Mouse (Mus musculus): ENCODE data around the gene Gpi1. TPM values are rescaled to one million over a fixed set of nuclear protein-coding genes. Genes with fewer than 3 reads are reported as not detected.

Gene Gpi1
- polyA plus RNA-seq, 1 experiment: 244 TPM

DNA sequence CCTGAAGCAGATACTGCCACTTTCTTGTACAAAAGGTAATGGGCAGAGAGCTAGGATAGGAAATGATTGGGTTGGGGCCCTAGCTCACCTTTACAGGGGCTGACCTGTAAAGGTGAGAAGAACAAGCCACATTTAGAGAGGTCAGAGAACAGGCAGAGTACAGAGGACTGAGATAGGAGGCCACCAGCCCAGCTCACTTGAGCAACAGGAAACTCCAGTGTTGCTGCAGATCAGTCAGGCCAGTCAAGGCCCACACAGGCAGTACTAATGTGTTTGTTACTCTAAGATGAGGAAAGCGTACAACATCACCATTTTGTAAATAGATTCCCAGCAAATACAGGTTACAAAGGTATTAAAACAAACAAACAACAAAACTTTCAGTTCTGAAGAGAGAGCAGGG lies 25.8 kb upstream of the Gpi1 start:
- Histone ChIP-seq H3K27ac (ENCODE audit: insufficient read depth, low read length) (no peak overlapping the region), H3K4me3 (ENCODE audit: insufficient read depth, low read length) (no peak overlapping the region), H3K4me1 (ENCODE audit: control insufficient read depth, insufficient read depth, low read length) (no peaks in the 10 kb centered on the region)
- TF ChIP-seq POLR2A (IDR thresholded peaks at IDR 0.05; ENCODE audit: low read depth, low read length): no peak
- TF ChIP-seq CTCF (IDR thresholded peaks at IDR 0.05; ENCODE audit: borderline replicate concordance, insufficient read depth, low read length): no peak

DNA sequence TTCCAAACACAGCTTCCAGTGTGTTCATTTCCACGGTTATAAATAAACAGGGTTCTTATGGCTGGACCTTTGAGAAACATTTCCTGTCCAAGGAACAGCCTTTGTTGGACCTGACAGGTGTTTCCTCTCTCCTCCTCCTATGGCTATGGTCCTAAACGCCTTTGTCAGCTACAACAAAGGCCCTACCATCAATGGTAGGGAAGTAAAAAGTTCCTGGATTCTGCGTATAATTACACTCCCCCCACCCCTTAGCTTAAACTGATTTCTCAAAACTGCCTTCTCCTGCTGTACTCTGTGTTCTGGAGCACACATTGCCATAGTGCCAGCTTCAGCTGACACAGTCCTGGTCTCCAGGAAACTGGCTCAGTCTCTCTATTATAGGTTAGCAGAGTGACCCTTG lies 25.0 kb upstream of the Gpi1 start:
- Histone ChIP-seq H3K27ac (ENCODE audit: insufficient read depth, low read length) (no peak overlapping the region), H3K4me3 (ENCODE audit: insufficient read depth, low read length) (no peak overlapping the region), H3K4me1 (ENCODE audit: control insufficient read depth, insufficient read depth, low read length) (no peaks in the 10 kb centered on the region)
- TF ChIP-seq CTCF (IDR thresholded peaks at IDR 0.05; ENCODE audit: borderline replicate concordance, insufficient read depth, low read length) (no peak), POLR2A (IDR thresholded peaks at IDR 0.05; ENCODE audit: low read depth, low read length) (no peak)

DNA sequence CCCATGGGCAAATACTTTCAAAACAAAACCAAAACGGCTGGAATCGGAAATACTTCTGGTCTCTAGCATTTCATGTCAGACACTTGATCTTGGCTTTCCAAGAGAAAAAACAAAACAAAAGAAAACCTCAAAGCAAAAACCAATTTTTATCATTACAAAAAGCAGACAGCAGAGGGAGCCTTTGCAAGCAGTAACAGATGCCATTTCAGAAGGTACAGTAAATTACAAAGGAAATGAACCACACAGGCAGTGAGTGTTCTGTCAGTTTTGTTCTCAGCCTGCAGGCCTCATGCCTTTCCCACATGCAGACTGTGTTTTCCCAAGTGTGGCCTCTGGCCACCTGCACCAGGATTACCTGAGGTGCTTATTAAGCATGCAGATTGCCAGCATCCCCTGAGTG lies 21.9 kb upstream of the Gpi1 start:
- no peak for TF ChIP-seq CTCF (IDR thresholded peaks at IDR 0.05; ENCODE audit: borderline replicate concordance, insufficient read depth, low read length)
- no peak for TF ChIP-seq POLR2A (IDR thresholded peaks at IDR 0.05; ENCODE audit: low read depth, low read length)
- Histone ChIP-seq H3K27ac (ENCODE audit: insufficient read depth, low read length) (no peak overlapping the region), H3K4me1 (ENCODE audit: control insufficient read depth, insufficient read depth, low read length) (no peaks in the 10 kb centered on the region), H3K4me3 (ENCODE audit: insufficient read depth, low read length) (no peak overlapping the region)

DNA sequence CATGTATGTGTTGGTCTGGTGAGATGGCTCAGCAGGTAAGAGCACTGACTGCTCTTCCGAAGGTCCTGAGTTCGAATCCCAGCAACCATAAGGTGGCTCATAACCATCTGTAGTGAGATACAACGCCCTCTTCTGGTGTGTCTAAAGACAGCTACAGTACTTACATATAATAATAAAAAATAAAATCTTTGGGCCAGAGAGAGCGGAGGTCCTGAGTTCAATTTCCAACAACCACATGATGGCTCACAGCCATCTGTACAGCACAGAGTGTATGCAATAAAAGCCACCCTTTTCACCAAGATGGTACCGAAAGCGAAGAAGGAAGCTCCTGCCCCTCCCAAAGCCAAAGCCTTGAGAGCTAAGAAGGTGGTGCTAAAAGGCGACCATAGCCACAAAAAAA lies 20.6 kb upstream of the Gpi1 start, which contains the start of gene Gm6096:
TSS of gene Gm6096 (plus strand) at position 301 of the 400 bp plus-strand sequence.
- TF ChIP-seq POLR2A (IDR thresholded peaks at IDR 0.05; ENCODE audit: low read depth, low read length): no peak
- Histone ChIP-seq H3K4me1 (ENCODE audit: control insufficient read depth, insufficient read depth, low read length) (no peaks in the 10 kb centered on the region), H3K27ac (ENCODE audit: insufficient read depth, low read length) (no peak within 1 kb of the TSS), H3K4me3 (ENCODE audit: insufficient read depth, low read length) (no peak within 1 kb of the TSS)

DNA sequence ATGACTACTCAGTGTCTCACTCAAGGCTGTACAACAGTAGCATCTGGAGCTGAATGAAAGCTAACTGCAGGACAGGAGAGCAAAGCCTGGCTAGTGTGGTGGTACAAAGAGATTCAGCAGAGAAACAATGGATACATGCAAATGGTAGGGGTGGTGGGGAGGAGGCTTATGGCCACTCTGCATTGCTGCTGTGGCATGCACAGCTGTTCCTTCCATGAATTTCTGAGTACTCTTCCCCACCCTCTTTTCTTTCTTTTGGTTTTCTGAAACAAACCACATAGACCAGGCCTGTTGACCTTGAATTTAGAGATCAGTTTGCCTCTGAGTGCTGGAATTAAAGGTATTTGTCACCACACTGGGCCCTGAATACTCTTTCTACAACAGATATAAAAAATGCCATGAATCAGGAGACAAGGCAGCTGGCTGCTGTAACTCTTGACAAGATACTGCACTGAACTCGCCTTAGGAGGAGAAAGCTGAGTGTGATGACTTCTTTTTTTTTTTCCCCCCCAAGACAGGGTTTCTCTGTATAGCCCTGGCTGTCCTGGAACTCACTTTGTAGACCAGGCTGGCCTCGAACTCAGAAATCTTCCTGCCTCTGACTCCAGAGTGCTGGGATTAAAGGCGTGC lies 16.8 kb upstream of the Gpi1 start:
- H3K4me1 ChIP-seq (ENCODE audit: control insufficient read depth, insufficient read depth, low read length): no peaks in the 10 kb centered on the region
- H3K27ac ChIP-seq (ENCODE audit: insufficient read depth, low read length): no peak overlapping the region
- TF ChIP-seq CTCF (IDR thresholded peaks at IDR 0.05; ENCODE audit: borderline replicate concordance, insufficient read depth, low read length) (no peak), POLR2A (IDR thresholded peaks at IDR 0.05; ENCODE audit: low read depth, low read length) (no peak)
- H3K4me3 ChIP-seq (ENCODE audit: insufficient read depth, low read length): no peak overlapping the region

DNA sequence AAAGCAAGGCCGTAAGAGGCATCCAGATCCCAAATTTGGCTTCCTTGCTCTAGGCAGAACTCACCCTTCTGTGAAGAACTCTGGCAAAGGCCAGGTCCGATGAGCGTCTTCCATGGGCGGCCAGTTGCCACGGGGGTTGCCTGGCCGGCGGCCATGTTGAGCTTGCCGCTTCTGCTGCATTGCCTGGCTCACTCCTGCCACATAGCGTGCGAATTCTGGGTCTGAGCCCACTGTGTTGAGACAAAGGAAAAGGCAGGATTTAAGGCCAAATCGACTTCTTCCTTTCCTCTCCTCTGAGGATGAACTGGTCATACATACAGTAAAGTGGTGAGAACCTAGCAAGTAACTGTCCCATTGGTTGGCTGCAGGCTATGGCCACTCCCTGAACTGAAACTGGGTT lies 12.0 kb upstream of the Gpi1 start:
- H3K4me3 ChIP-seq (ENCODE audit: insufficient read depth, low read length): no peak overlapping the region
- H3K4me1 ChIP-seq (ENCODE audit: control insufficient read depth, insufficient read depth, low read length): no peaks in the 10 kb centered on the region
- TF ChIP-seq POLR2A (IDR thresholded peaks at IDR 0.05; ENCODE audit: low read depth, low read length) (no peak), CTCF (IDR thresholded peaks at IDR 0.05; ENCODE audit: borderline replicate concordance, insufficient read depth, low read length) (no peak)
- no peak overlapping the region for H3K27ac ChIP-seq (ENCODE audit: insufficient read depth, low read length)

DNA sequence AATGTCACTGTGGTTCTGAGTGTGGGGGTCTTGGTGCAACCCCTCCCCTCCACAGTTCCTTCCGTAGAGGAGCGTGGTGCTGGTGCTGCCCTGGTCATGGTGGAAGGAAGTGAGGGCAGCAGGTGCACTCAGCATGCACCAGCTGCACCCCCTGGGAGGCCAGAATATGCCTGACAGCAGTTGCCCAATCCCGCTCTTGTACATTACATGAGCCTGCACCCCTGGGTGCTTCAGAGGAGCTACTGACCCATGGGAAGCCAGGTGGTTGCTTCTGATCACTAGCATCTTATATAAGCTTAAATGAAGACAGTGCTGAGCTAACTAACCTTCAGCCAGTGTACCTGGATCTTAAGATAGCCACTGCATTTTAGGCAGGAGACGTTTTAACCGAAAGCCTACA lies 8.0 kb upstream of the Gpi1 start:
- no peak for TF ChIP-seq POLR2A (IDR thresholded peaks at IDR 0.05; ENCODE audit: low read depth, low read length)
- no peak for TF ChIP-seq CTCF (IDR thresholded peaks at IDR 0.05; ENCODE audit: borderline replicate concordance, insufficient read depth, low read length)
- Histone ChIP-seq H3K27ac (ENCODE audit: insufficient read depth, low read length) (no peak overlapping the region), H3K4me1 (ENCODE audit: control insufficient read depth, insufficient read depth, low read length) (peaks cover 4% of the 10 kb centered on the region; the same call in 1 of the 2 replicates), H3K4me3 (ENCODE audit: insufficient read depth, low read length) (no peak overlapping the region)

DNA sequence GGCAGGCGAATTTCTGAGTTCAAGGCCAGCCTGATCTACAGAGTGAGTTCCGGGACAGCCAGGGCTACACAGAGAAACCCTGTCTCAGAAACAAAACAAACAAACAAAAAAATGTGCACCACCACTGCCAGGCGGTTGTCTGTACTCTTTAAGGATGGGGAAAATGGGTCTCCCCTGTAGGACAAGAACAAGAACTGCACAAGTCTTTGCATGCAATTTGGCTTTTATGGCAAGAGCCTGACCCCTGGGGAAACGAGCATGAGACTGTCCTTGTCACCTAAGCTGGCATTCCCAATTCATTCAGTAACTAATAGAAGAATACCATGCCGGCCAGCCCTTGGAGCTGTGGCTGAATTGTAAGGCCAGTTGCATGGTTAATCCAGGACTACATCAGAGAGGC lies 5.5 kb upstream of the Gpi1 start:
- Histone ChIP-seq H3K27ac (ENCODE audit: insufficient read depth, low read length) (no peak overlapping the region), H3K4me1 (ENCODE audit: control insufficient read depth, insufficient read depth, low read length) (peaks cover 4% of the 10 kb centered on the region; the same call in 1 of the 2 replicates), H3K4me3 (ENCODE audit: insufficient read depth, low read length) (no peak overlapping the region)
- TF ChIP-seq CTCF (IDR thresholded peaks at IDR 0.05; ENCODE audit: borderline replicate concordance, insufficient read depth, low read length): no peak

DNA sequence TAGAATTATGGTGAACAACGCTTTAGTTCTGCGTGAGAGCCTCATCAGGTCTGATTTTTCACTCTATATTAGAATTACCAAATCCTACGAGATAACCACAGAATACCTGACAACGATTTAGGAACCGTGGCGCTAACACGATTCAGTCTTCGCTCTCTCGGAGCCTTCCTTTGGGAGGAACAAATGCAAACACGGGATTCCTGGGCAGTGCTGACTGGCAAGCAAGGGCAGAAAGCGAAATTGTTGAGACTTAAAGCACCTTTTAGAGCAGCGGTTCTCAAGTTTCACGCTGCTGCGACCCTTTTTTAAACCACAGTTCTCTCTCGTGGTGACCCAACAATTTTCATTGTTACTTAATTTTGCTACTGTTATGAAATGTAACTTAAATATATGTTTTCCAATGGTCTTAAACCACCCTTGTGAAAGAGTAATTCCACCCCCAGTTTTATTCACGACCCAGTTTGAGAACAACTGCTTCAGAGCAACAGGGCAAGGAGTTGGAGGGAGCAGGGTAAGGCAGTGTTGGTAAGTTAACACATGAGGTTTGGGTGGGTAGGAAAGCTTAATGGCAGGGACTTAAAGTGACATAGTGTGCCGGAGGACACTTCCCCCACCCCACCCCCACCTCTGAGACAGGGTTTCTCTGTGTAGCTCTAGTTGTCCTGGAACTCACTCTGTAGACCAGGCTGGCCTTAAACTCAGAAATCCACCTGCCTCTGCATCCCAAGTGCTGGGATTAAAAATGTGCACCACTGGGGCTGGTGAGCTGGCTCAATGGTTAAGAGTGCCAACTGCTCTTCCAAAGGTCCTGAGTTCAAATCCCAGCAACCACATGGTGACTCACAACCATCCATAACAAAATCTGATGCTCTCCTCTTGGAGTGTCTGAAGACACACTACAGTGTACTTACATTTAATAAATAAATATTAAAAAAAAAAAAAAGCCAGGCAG lies 4.8 kb upstream of the Gpi1 start:
- Histone ChIP-seq H3K4me1 (ENCODE audit: control insufficient read depth, insufficient read depth, low read length) (peaks cover 4% of the 10 kb centered on the region; the same call in 1 of the 2 replicates), H3K27ac (ENCODE audit: insufficient read depth, low read length) (peak overlapping the region; percentile 76), H3K4me3 (ENCODE audit: insufficient read depth, low read length) (peak overlapping the region; percentile 23)
- no peak for TF ChIP-seq POLR2A (IDR thresholded peaks at IDR 0.05; ENCODE audit: low read depth, low read length)

Data from embryonic fibroblast, embryonic 13.5 days (primary cell).